Mouse (Mus musculus): ENCODE data around the gene 4930522L14Rik. TPM values are rescaled to one million over a fixed set of nuclear protein-coding genes. Genes with fewer than 3 reads are reported as not detected.
"Not testable (repeated sequence)": the region's sequence is repeated elsewhere in the genome, so short reads cannot be mapped to it uniquely, and the experiment has no call there.

Gene 4930522L14Rik
- total RNA-seq (2021) = 1 to 10 TPM; 4.4 to 5.8 TPM
- long read RNA-seq, experiment 1, partial matches to known transcripts = 0 of 2 reads
- long read RNA-seq, experiment 1, other reads (novel, unspliced or antisense) = 1 of 2 reads
- long read RNA-seq, experiment 2, partial matches to known transcripts = 0 of 1 reads
- long read RNA-seq, experiment 2, other reads (novel, unspliced or antisense) = 0 of 1 reads

DNA sequence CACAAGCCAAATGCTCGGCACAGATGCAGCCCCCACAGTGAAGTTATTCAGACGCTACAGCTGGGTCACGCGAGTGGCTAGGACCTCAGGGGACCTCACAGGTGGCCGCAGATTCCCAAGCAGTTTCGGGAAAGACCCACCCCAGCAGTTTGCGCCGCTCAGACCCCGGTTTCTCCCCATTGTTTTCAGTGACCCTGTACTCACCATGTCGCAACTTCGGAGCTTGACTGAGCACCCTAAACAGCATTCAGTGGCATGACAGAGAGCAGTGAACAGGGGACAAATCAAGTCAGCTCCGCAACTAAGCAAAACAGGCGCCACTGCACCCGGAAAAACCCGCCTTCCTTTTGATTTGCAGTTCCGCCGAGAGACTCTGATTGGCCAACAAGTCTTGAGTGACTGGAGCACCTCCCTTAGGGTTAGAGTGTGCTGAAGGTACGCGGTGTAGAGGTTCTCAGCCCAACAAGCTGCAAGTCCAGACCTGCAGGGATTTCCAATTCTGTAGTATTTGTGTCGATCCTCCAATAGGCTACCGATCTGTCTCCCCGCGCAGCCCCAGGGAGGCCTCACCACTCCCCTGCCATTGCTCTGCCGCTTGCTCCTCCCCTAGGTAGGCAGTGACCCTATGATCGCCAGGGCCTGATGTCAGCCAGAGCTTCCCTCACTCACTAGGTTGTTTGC, at the start of gene 4930522L14Rik:
4930522L14Rik (minus strand) TSS at position 496 of the 681 bp plus-strand sequence.
- peak in 1 of 2 experiments; percentile 42 for DNase-seq (ENCODE audit: low spot score in 2 of 2)

GRCm38 (mm10) chr5:109801466-109801865, 49.8 kb upstream of the 4930522L14Rik start:
- not testable (repeated sequence) for DNase-seq (ENCODE audit: low spot score in 2 of 2)

GRCm38 (mm10) chr5:109799948-109800347, 48.3 kb upstream of the 4930522L14Rik start:
- DNase-seq (ENCODE audit: low spot score in 2 of 2) = not testable (repeated sequence)

DNA sequence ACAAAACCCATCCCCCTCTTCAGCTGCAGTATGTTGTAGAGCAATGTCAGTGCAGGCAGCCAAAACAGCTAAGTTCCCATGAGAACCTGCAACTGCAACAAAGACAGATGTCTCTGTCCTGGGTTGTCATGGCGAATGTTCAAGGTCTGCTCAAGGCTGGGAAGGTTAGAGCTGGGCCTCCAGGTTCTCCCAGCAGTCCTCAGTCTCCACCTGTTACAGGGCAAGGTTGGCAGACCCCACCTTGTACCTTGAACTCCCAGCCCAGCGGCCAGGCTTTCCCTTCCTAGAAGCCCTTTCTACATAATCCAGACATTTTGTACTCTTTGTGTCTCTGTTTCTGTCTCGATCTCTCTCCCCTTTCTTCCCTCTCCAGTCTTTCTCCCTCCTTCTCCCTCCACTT, 45.3 kb upstream of the 4930522L14Rik start:
- DNase-seq (ENCODE audit: low spot score in 2 of 2) = not testable (repeated sequence)

- DNase-seq (ENCODE audit: low spot score in 2 of 2) = peak; percentile 17 to 35
These were observed 44.4 kb upstream of the 4930522L14Rik start for GRCm38 (mm10) chr5:109795967-109796652.

GRCm38 (mm10) chr5:109752073-109752780, 541 bp upstream of the 4930522L14Rik start:
- DNase-seq (ENCODE audit: low spot score in 2 of 2) = not testable (repeated sequence)

DNA sequence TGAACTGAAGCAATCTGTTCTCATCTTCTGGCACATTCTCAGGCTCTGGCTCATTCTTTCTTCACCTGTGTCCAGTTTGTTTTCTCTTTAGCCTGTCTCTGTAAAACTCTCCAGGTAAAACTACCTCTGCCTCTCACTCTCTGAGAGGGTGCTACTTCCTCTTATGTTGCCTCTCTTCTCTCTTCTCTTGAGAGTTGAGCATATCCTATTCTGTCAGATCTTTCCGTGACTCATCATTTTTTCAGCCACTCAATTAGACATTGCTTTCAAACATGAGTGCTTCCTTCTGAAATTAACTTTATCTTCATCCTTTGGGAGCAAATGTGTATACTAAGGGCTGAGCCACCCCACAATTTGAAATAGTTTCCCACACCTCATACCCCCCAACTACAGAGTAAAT, 6.6 kb downstream of the 4930522L14Rik start:
- not testable (repeated sequence) for DNase-seq (ENCODE audit: low spot score in 2 of 2)

- not testable (repeated sequence) for DNase-seq (ENCODE audit: low spot score in 2 of 2)
These were observed 34.3 kb downstream of the 4930522L14Rik start for GRCm38 (mm10) chr5:109717341-109717740.

GRCm38 (mm10) chr5:109691205-109691965, 60.3 kb downstream of the 4930522L14Rik start:
- not testable (repeated sequence) for DNase-seq (ENCODE audit: low spot score in 2 of 2)

DNA sequence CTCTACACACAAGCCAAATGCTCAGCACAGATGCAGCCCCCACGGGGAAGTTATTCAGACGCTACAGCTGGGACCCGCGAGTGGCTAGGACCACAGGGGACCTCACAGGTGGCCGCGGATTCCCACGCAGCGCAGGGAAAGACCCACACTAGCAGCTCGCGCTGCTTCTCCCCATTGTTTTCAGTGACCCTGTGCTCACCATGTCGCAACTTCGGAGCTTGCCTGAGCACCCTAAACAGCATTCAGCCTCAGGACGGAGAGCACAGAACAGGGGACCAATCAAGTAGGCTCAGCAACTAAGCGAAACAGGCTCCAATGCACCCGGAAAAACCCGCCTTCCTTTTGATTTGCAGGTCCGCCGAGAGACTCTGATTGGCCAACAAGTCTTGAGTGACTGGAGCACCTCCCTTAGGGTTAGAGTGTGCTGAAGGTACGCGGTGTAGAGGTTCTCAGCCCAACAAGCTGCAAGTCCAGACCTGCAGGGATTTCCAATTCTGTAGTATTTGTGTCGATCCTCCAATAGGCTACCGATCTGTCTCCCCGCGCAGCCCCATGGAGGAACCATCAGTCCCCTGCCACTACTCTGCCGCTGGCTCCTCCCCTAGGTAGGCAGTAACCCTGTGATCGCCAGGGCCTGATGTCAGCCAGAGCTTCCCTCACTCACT, 61.0 kb downstream of the 4930522L14Rik start, which contains the start of gene 5430403G16Rik:
5430403G16Rik (minus strand) TSS at position 505 of the 665 bp plus-strand sequence.
- DNase-seq (ENCODE audit: low spot score in 2 of 2) = peak; percentile 21 to 51

Other genes starting within 250 kb of the 4930522L14Rik start
- 10 to 100 TPM; 13.6 to 18.0 TPM for gene Crlf2, start 192.9 kb downstream of the 4930522L14Rik start, total RNA-seq (2021)
- under 1 TPM; 0.62 to 0.71 TPM for gene 5430403G16Rik, start 60.8 kb downstream of the 4930522L14Rik start, total RNA-seq (2021)
- gene Gm15446, start 171.5 kb upstream of the 4930522L14Rik start, total RNA-seq (2021) = 1 to 10 TPM; 6.1 to 6.3 TPM
- gene Zfp932, start 244.6 kb upstream of the 4930522L14Rik start, total RNA-seq (2021) = 10 to 100 TPM; 10.8 to 14.7 TPM